ENCODE assay signal across 7 mouse cellular contexts in the genomic region with DNA sequence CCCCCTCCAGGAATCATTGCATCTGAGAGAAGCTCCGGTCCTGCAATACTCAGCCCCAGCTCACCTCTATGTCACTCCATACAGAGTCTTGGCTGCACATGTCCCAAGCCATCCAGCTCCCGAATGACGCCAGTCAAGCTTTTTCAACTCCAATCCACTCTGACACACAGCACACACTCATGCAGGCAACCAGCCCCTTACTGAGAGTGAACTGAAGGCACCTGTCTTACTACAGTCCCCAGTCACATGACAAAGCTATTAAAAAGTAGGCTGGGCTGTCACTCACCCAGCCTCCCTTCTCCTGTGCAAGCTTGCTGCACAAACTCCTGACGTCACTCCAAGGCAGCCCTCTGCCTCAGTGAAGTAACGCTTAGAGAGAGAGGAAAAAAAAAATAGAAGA. TPM values are rescaled to one million over a fixed set of nuclear protein-coding genes. Genes with fewer than 3 reads are reported as not detected.
DNase-seq lines count a peak whose midpoint lies in the region; ATAC-seq and TF ChIP-seq lines count a peak whose summit lies in the region.

No protein-coding gene starts in this region.

- peaks cover 26% of the 10 kb centered on the region for H3K4me1 ChIP-seq in embryonic facial prominence, embryonic 13.5 days
- peaks cover 24% of the 10 kb centered on the region for H3K4me1 ChIP-seq in heart, embryonic 12.5 days (replicated peaks)
- no peaks in the 10 kb centered on the region for H3K4me1 ChIP-seq in kidney, embryonic 14.5 days (ENCODE audit: control insufficient read depth, insufficient read depth, low read length)
- peaks cover 5% of the 10 kb centered on the region; the same call in 1 of the 2 replicates for H3K4me1 ChIP-seq in lung, adult 2 months (ENCODE audit: control insufficient read depth, insufficient read depth, low read length)
- H3K4me1 ChIP-seq in neural tube, embryonic 15.5 days = peaks cover 24% of the 10 kb centered on the region

- peak; percentile 31; the same call in 1 of the 2 replicates for TF ChIP-seq POLR2A in lung, adult 2 months (IDR thresholded peaks at IDR 0.05; ENCODE audit: borderline replicate concordance, extremely low read depth, low read depth, low read length)

- peak overlapping the region; percentile 88 for H3K27ac ChIP-seq in embryonic facial prominence, embryonic 13.5 days
- H3K27ac ChIP-seq in heart, embryonic 12.5 days (ENCODE audit: poor library complexity, severe bottlenecking) = peak overlapping the region; percentile 98
- H3K27ac ChIP-seq in kidney, embryonic 14.5 days (ENCODE audit: low read depth, low read length) = no peak overlapping the region
- peak overlapping the region; percentile 75; the same call in 1 of the 2 replicates for H3K27ac ChIP-seq in neural tube, embryonic 15.5 days (replicated peaks)

- peak; percentile 2 for DNase-seq in T-cell, adult 2 months (ENCODE audit: low spot score)
- peak; percentile 42 for DNase-seq in lung, adult 2 months

- peak; percentile 62; the same call in 1 of the 2 replicates for ATAC-seq in embryonic facial prominence, embryonic 13.5 days (ENCODE audit: insufficient number of reproducible peaks, insufficient read depth, low FRiP score, low TSS enrichment, low read depth)
- ATAC-seq in heart, embryonic 12.5 days (ENCODE audit: insufficient number of reproducible peaks, low FRiP score) = peak; percentile 88
- peak; percentile 90 for ATAC-seq in kidney, embryonic 14.5 days (ENCODE audit: low FRiP score, low TSS enrichment)
- ATAC-seq in neural tube, embryonic 15.5 days (ENCODE audit: low FRiP score) = peak; percentile 57; the same call in 1 of the 2 replicates

- H3K4me3 ChIP-seq in C2C12 (ENCODE audit: insufficient read depth, poor library complexity, severe bottlenecking) = no peak overlapping the region
- H3K4me3 ChIP-seq in embryonic facial prominence, embryonic 13.5 days = peak overlapping the region; percentile 53
- peak overlapping the region; percentile 71 for H3K4me3 ChIP-seq in heart, embryonic 12.5 days
- peak overlapping the region; percentile 57 for H3K4me3 ChIP-seq in kidney, embryonic 14.5 days (ENCODE audit: low read length)
- H3K4me3 ChIP-seq in lung, adult 2 months (replicated peaks; ENCODE audit: extremely low read depth, low read depth, low read length) = peak overlapping the region; percentile 60
- peak overlapping the region; percentile 47 for H3K4me3 ChIP-seq in neural tube, embryonic 15.5 days (replicated peaks)

- no peaks in the 10 kb centered on the region for H3K79me2 ChIP-seq in C2C12 (ENCODE audit: control insufficient read depth, insufficient read depth)

- TF ChIP-seq CTCF in C2C12 (IDR thresholded peaks at IDR 0.05; ENCODE audit: control insufficient read depth, insufficient read depth, insufficient read length) = no peak
- TF ChIP-seq CTCF in lung, adult 2 months (IDR thresholded peaks at IDR 0.05; ENCODE audit: insufficient read depth, low read length) = no peak

- WGBS in embryonic facial prominence, embryonic 13.5 days = 5% methylated on average over 5 of the region's 5 CpGs
- under 1% methylated on average over 5 of the region's 5 CpGs for WGBS in heart, embryonic 12.5 days
- 2% methylated on average over 5 of the region's 5 CpGs for WGBS in kidney, embryonic 14.5 days
- 3% methylated on average over 5 of the region's 5 CpGs for WGBS in lung, adult 2 months
- under 1% methylated on average over 5 of the region's 5 CpGs for WGBS in neural tube, embryonic 15.5 days

- H3K36me3 ChIP-seq in C2C12 (ENCODE audit: control insufficient read depth, insufficient read depth) = no peaks in the 10 kb centered on the region
- H3K36me3 ChIP-seq in embryonic facial prominence, embryonic 13.5 days = no peaks in the 10 kb centered on the region
- H3K36me3 ChIP-seq in heart, embryonic 12.5 days = no peaks in the 10 kb centered on the region
- no peaks in the 10 kb centered on the region for H3K36me3 ChIP-seq in kidney, embryonic 14.5 days (ENCODE audit: control insufficient read depth, insufficient read depth, low read length)
- H3K36me3 ChIP-seq in neural tube, embryonic 15.5 days = no peaks in the 10 kb centered on the region

- H3K9me3 ChIP-seq in embryonic facial prominence, embryonic 13.5 days = no peaks in the 10 kb centered on the region
- no peaks in the 10 kb centered on the region for H3K9me3 ChIP-seq in heart, embryonic 12.5 days (replicated peaks)
- H3K9me3 ChIP-seq in kidney, embryonic 14.5 days (ENCODE audit: control insufficient read depth, low read length) = no peaks in the 10 kb centered on the region
- H3K9me3 ChIP-seq in neural tube, embryonic 15.5 days (replicated peaks) = no peaks in the 10 kb centered on the region

- peak overlapping the region; percentile 69 for H3K9ac ChIP-seq in embryonic facial prominence, embryonic 13.5 days
- H3K9ac ChIP-seq in heart, embryonic 12.5 days = peak overlapping the region; percentile 86
- H3K9ac ChIP-seq in kidney, embryonic 14.5 days (ENCODE audit: low read depth, low read length) = peak overlapping the region; percentile 28; the same call in 1 of the 2 replicates
- peak overlapping the region; percentile 23 for H3K9ac ChIP-seq in neural tube, embryonic 15.5 days (replicated peaks)

- no peaks in the 10 kb centered on the region for H3K79me3 ChIP-seq in C2C12 (ENCODE audit: low read depth)

- H3K27me3 ChIP-seq in C2C12 (ENCODE audit: control insufficient read depth, insufficient read depth, insufficient read length) = no peaks in the 10 kb centered on the region
- no peaks in the 10 kb centered on the region for H3K27me3 ChIP-seq in embryonic facial prominence, embryonic 13.5 days
- no peaks in the 10 kb centered on the region for H3K27me3 ChIP-seq in heart, embryonic 12.5 days (replicated peaks)
- no peaks in the 10 kb centered on the region for H3K27me3 ChIP-seq in kidney, embryonic 14.5 days (ENCODE audit: control insufficient read depth, insufficient read depth, low read length)
- H3K27me3 ChIP-seq in neural tube, embryonic 15.5 days (replicated peaks) = no peaks in the 10 kb centered on the region; the same call in 1 of the 2 replicates

- H3K4me2 ChIP-seq in embryonic facial prominence, embryonic 13.5 days = peak overlapping the region; percentile 66
- H3K4me2 ChIP-seq in heart, embryonic 12.5 days = peak overlapping the region; percentile 67
- peak overlapping the region; percentile 75 for H3K4me2 ChIP-seq in kidney, embryonic 14.5 days (replicated peaks; ENCODE audit: low read depth, low read length)
- peak overlapping the region; percentile 76 for H3K4me2 ChIP-seq in neural tube, embryonic 15.5 days

- H3ac ChIP-seq in C2C12 (ENCODE audit: control insufficient read depth, insufficient read length, low read depth) = no peak overlapping the region

TF ChIP-seq in C2C12, 6 proteins besides CTCF, POLR2A, EP300 and RAD21:
- TF ChIP-seq CEBPB (IDR thresholded peaks at IDR 0.05; ENCODE audit: low read depth) = no peak
- TF ChIP-seq USF1 (IDR thresholded peaks at IDR 0.05; ENCODE audit: low read depth) = peak; percentile 46

RNA-seq across cellular contexts. Expression of a gene that starts 13.9 kb away (rescaled TPM):
- polyA plus RNA-seq in C2C12 (2012; fragmentation: generic; extraction: Trizol) = 0.25 TPM
- polyA plus RNA-seq in embryonic facial prominence, embryonic 13.5 days (2015; fragmentation: Nextera tagmentation; extraction: Ambion mirVana) = 4.2 and 5.7 TPM in 2 replicates
- 51.5 and 53.5 TPM in 2 replicates for polyA plus RNA-seq in heart, embryonic 12.5 days (2016; fragmentation: Nextera tagmentation; extraction: Ambion mirVana)
- polyA plus RNA-seq in kidney, embryonic 14.5 days (2014; fragmentation: Nextera tagmentation; extraction: Ambion mirVana) = 8.3 and 15.8 TPM in 2 replicates
- 1.1 and 2.6 TPM in 2 replicates for polyA plus RNA-seq in lung, adult 2 months (2012; rRNA removed)
- polyA plus RNA-seq in neural tube, embryonic 15.5 days (2015; fragmentation: Nextera tagmentation; extraction: Ambion mirVana) = 18.0 and 19.7 TPM in 2 replicates

Comparison
In these comparisons a context has a peak if more than half of its experiments do, and no peak if none do; other contexts are left out.
1. H3K9ac ChIP-seq: peak in every context shown above with its lines; median percentile 86 in heart, embryonic 12.5 days; 69 in embryonic facial prominence, embryonic 13.5 days; 28 in kidney, embryonic 14.5 days; 23 in neural tube, embryonic 15.5 days.